Mouse (Mus musculus) ES-Bruce4 (cell line): Measurements from ENCODE around the gene Hnrnph3.

ENCODE experiments used
- CTCF ChIP-seq: IDR thresholded peaks from one replicate; pipeline ENCODE4 v1.8.1; 2011; ENCODE audit warnings: low read depth, low read length
- EP300 ChIP-seq: IDR thresholded peaks from 2 replicates; pipeline ENCODE4 v1.6.1; 2011; ENCODE audit warnings: low read depth, low read length; ENCODE audit not compliant: insufficient read depth
- POLR2A ChIP-seq: IDR thresholded peaks from one replicate; pipeline ENCODE4 v1.8.1; 2011; ENCODE audit warnings: low read length; ENCODE audit not compliant: insufficient read depth

GRCm38 (mm10) chr10:63062696-63063095 is 38.7 kb upstream of the Hnrnph3 start:
- no peak for TF ChIP-seq POLR2A
- TF ChIP-seq CTCF, result no peak
- TF ChIP-seq EP300, result no peak
